Mouse (Mus musculus) neural tube, embryonic 12.5 days (tissue): ENCODE measurements around the gene Tubal3. TPM values are rescaled to one million over a fixed set of nuclear protein-coding genes. Genes with fewer than 3 reads are reported as not detected.

ENCODE experiments used
- ATAC-seq: fragments of 200-750 bp; cut with Nextera tagmentation; 2 replicates; pipeline ENCODE4 v1.8.0; 2017; ENCODE audit warnings: low read depth, mild to moderate bottlenecking, moderate TSS enrichment, moderate library complexity; ENCODE audit not compliant: low FRiP score
- H3K27ac ChIP-seq: fragments of 300-500 bp; sonication (generic); 2 replicates; pipeline ENCODE4 v1.5.1; 2016
- H3K27me3 ChIP-seq: fragments of 300-500 bp; sonication (generic); replicated peaks from 2 replicates; pipeline ENCODE4 v1.6.1; 2016; ENCODE audit warnings: mild to moderate bottlenecking
- H3K36me3 ChIP-seq: fragments of 300-500 bp; sonication (generic); 2 replicates; pipeline ENCODE4 v1.6.1; 2016; ENCODE audit warnings: mild to moderate bottlenecking
- H3K4me1 ChIP-seq: fragments of 300-500 bp; sonication (generic); 2 replicates; pipeline ENCODE4 v1.6.1; 2016
- H3K4me2 ChIP-seq: fragments of 300-500 bp; sonication (generic); replicated peaks from 2 replicates; pipeline ENCODE4 v1.6.1; 2016; ENCODE audit warnings: mild to moderate bottlenecking
- H3K4me3 ChIP-seq: fragments of 300-500 bp; sonication (generic); 2 replicates; pipeline ENCODE4 v1.5.1; 2016
- H3K9ac ChIP-seq: fragments of 300-500 bp; sonication (generic); 2 replicates; pipeline ENCODE4 v1.6.1; 2016; ENCODE audit warnings: mild to moderate bottlenecking
- H3K9me3 ChIP-seq: fragments of 300-500 bp; sonication (generic); 2 replicates; pipeline ENCODE4 v1.6.1; 2016; ENCODE audit warnings: mild to moderate bottlenecking
- WGBS: fragments of 180-500 bp; shearing (Covaris S2); methylation state at CpG from one replicate; pipeline ENCODE4 v1.1.7; 2016; 5-methylcytosine and 5-hydroxymethylcytosine counted together
- microRNA-seq: library from miRNA; unstranded; fragments of <30 nt; microRNA quantifications from one replicate; pipeline ENCODE4, GENCODE M21; 2017
- polyA plus RNA-seq: library from polyadenylated mRNA; unstranded; fragments of >200 nt; fragmentation: Nextera tagmentation; extraction: Ambion mirVana; gene quantifications from 2 replicates; pipeline ENCODE4 v1.2.1, GENCODE M21; 2016

The Tubal3 gene
- polyA plus RNA-seq, 1 experiment from 2014 or later, result not detected

GRCm38 (mm10) chr13:3926046-3926445 is 8.0 kb downstream of the Tubal3 start:
- ATAC-seq, result no peak
- no peak overlapping the region for H3K4me3 ChIP-seq
- H3K9me3 ChIP-seq, result no peaks in the 10 kb centered on the region
- H3K36me3 ChIP-seq, result no peaks in the 10 kb centered on the region
- no peaks in the 10 kb centered on the region for H3K27me3 ChIP-seq
- no peak overlapping the region for H3K9ac ChIP-seq
- no peak overlapping the region for H3K4me2 ChIP-seq
- no peak overlapping the region for H3K27ac ChIP-seq
- no peaks in the 10 kb centered on the region for H3K4me1 ChIP-seq
- WGBS, result 91% methylated on average over 6 of the region's 6 CpGs

DNA sequence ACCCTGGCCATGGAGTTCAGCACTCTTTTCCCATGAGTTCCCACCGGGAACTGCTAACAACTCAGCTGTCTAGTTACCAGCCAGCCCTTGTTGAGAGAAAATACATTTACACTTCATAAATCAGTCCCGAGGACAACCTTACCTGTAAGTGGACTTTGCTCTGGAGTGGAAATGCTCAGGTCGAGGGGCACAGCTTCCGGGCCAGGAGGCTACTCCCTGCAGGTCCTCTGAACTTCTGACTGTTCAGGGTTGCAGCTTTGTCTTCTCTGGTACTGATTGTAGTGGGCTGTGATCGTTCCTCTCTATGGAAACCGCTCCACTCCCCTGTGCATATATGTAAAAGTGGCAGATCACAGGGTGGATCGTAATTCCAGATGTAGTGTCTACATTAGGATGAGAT is 26.6 kb downstream of the Tubal3 start:
- Histone ChIP-seq H3K4me3 (no peak overlapping the region), H3K36me3 (no peaks in the 10 kb centered on the region), H3K27ac (no peak overlapping the region), H3K9me3 (no peaks in the 10 kb centered on the region), H3K4me1 (no peaks in the 10 kb centered on the region), H3K27me3 (no peaks in the 10 kb centered on the region), H3K4me2 (no peak overlapping the region), H3K9ac (no peak overlapping the region)
- 81% methylated on average over 7 of the region's 7 CpGs for WGBS
- no peak for ATAC-seq

GRCm38 (mm10) chr13:3945249-3945648 is 27.2 kb downstream of the Tubal3 start, which contains the start of gene Ucn3:
Gene Ucn3 (minus strand): TSS chr13:3945349.
- H3K4me3 ChIP-seq, result no peak within 1 kb of the TSS
- WGBS, result 76% methylated on average over 2 of the region's 2 CpGs
- no peaks in the 10 kb centered on the region for H3K36me3 ChIP-seq
- no peaks in the 10 kb centered on the region for H3K27me3 ChIP-seq
- H3K9ac ChIP-seq, result no peak within 1 kb of the TSS
- no peak within 1 kb of the TSS for H3K27ac ChIP-seq
- no peaks in the 10 kb centered on the region for H3K9me3 ChIP-seq
- no peaks in the 10 kb centered on the region for H3K4me1 ChIP-seq
- H3K4me2 ChIP-seq, result no peak within 1 kb of the TSS
- no peak for ATAC-seq

- Histone ChIP-seq H3K9ac (no peak overlapping the region), H3K27ac (no peak overlapping the region), H3K36me3 (no peaks in the 10 kb centered on the region), H3K4me2 (no peak overlapping the region), H3K27me3 (no peaks in the 10 kb centered on the region), H3K4me3 (no peak overlapping the region), H3K9me3 (no peaks in the 10 kb centered on the region), H3K4me1 (no peaks in the 10 kb centered on the region)
- no peak for ATAC-seq
- WGBS, result 90% methylated on average over 4 of the region's 4 CpGs
Measured at GRCm38 (mm10) chr13:3947267-3947666, 29.2 kb downstream of the Tubal3 start.

GRCm38 (mm10) chr13:3949477-3949876 is 31.4 kb downstream of the Tubal3 start:
- ATAC-seq, result no peak
- Histone ChIP-seq H3K4me2 (no peak overlapping the region), H3K4me1 (no peaks in the 10 kb centered on the region), H3K36me3 (no peaks in the 10 kb centered on the region), H3K27me3 (no peaks in the 10 kb centered on the region), H3K9me3 (no peaks in the 10 kb centered on the region), H3K9ac (no peak overlapping the region), H3K4me3 (no peak overlapping the region), H3K27ac (no peak overlapping the region)
- 92% methylated on average over 4 of the region's 4 CpGs for WGBS

DNA sequence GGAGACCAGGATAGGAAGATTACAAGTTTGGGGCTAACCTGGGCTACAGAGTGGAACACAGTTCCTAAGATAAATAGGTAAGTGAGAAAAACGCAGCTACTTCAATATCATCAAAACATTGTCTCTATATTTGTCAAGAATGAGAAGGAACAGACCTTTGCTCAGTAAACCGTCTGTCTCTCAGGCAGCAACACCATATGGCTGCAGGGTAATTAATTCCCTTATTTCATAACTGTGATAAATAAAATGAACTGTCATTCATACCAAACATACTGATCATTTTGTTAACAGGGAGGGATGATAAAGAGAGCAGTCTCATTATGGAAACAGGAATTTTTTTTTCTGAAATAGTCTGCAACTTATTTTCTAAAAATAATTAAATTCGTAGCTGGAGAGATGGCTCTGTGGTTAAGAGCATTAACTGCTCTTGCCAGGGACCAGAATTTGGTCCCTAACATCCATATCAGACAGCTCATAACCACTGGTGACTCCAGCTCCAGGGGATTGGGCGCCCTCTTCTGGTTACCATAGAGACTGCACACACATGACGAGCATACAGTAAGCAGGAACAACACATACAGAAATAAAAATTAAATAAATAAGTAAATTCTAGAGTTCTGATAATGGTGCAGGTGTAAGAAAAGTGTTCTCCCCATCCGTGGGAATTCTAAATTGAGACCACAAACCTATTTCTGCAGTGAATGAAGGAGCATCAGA is 33.3 kb downstream of the Tubal3 start:
- Histone ChIP-seq H3K9me3 (no peaks in the 10 kb centered on the region), H3K4me1 (no peaks in the 10 kb centered on the region), H3K27me3 (no peaks in the 10 kb centered on the region), H3K27ac (no peak overlapping the region), H3K4me2 (no peak overlapping the region), H3K36me3 (no peaks in the 10 kb centered on the region), H3K4me3 (no peak overlapping the region), H3K9ac (no peak overlapping the region)
- 81% methylated on average over 6 of the region's 6 CpGs for WGBS
- ATAC-seq, result no peak

- Histone ChIP-seq H3K4me2 (no peak overlapping the region), H3K36me3 (no peaks in the 10 kb centered on the region), H3K27me3 (no peaks in the 10 kb centered on the region), H3K9ac (no peak overlapping the region), H3K4me3 (no peak overlapping the region), H3K27ac (no peak overlapping the region), H3K4me1 (no peaks in the 10 kb centered on the region), H3K9me3 (no peaks in the 10 kb centered on the region)
- no peak for ATAC-seq
- 93% methylated on average over 4 of the region's 4 CpGs for WGBS
Measured at GRCm38 (mm10) chr13:3968849-3969248, 50.8 kb downstream of the Tubal3 start.

Small RNAs within 50 kb of the gene (microRNA-seq; reads per million reads assigned to microRNA genes)
- gene Gm22460, result not detected

Other genes with a start within 250 kb of the Tubal3 start
- 0.18 TPM in 1 of 2 replicates, not detected in the other for gene Calml3, start 114.0 kb upstream of the Tubal3 start, polyA plus RNA-seq
- gene Calm4, start 80.5 kb upstream of the Tubal3 start, polyA plus RNA-seq, result not detected in 2 replicates
- not detected in 2 replicates for gene Calm5, start 64.1 kb upstream of the Tubal3 start, polyA plus RNA-seq
- 37.6 and 38.4 TPM in 2 replicates for gene Net1, start 54 bp upstream of the Tubal3 start, polyA plus RNA-seq
- not detected in 2 replicates for gene Ucn3, start 27.1 kb downstream of the Tubal3 start, polyA plus RNA-seq
- gene Akr1c14, start 130.7 kb downstream of the Tubal3 start, polyA plus RNA-seq, result 0.36 and 0.68 TPM in 2 replicates
- not detected in 2 replicates for gene Akr1c18, start 232.4 kb downstream of the Tubal3 start, polyA plus RNA-seq